Mouse (Mus musculus) limb, embryonic 12.5 days (tissue): ENCODE measurements at regions not wholly inside any gene's neighbourhood (a gene's known extent, or its start where the extent isn't known, plus 50 kb on each side); places are given as distances from the start of the nearest gene placed in this dataset.
A peak's percentile ranks its signal among the peaks of the same experiment; 100 is the strongest.

Experiments
- ATAC-seq: fragments of 200-750 bp; cut with Nextera tagmentation; 2 replicates; pipeline ENCODE4 v1.8.0; 2017; ENCODE audit warnings: low read depth, moderate TSS enrichment; ENCODE audit not compliant: insufficient number of reproducible peaks, insufficient read depth, low FRiP score, low TSS enrichment
- H3K27ac ChIP-seq: fragments of 300-500 bp; sonication (generic); 2 replicates; pipeline ENCODE4 v1.5.1; 2016; ENCODE audit warnings: mild to moderate bottlenecking, moderate library complexity
- H3K27me3 ChIP-seq: fragments of 300-500 bp; sonication (generic); 2 replicates; pipeline ENCODE4 v1.6.1; 2016; ENCODE audit warnings: mild to moderate bottlenecking, moderate library complexity
- H3K36me3 ChIP-seq: fragments of 300-500 bp; sonication (generic); 2 replicates; pipeline ENCODE4 v1.6.1; 2016; ENCODE audit warnings: mild to moderate bottlenecking, moderate library complexity
- H3K4me1 ChIP-seq: fragments of 300-500 bp; sonication (generic); replicated peaks from 2 replicates; pipeline ENCODE4 v1.6.1; 2016
- H3K4me2 ChIP-seq: fragments of 300-500 bp; sonication (generic); 2 replicates; pipeline ENCODE4 v1.6.1; 2016; ENCODE audit warnings: mild to moderate bottlenecking, moderate library complexity
- H3K4me3 ChIP-seq: fragments of 300-500 bp; sonication (generic); replicated peaks from 2 replicates; pipeline ENCODE4 v1.5.1; 2016; ENCODE audit warnings: mild to moderate bottlenecking
- H3K9ac ChIP-seq: fragments of 300-500 bp; sonication (generic); replicated peaks from 2 replicates; pipeline ENCODE4 v1.6.1; 2016; ENCODE audit warnings: mild to moderate bottlenecking, moderate library complexity
- H3K9me3 ChIP-seq: fragments of 300-500 bp; sonication (generic); 2 replicates; pipeline ENCODE4 v1.6.1; 2016; ENCODE audit warnings: mild to moderate bottlenecking, moderate library complexity
- WGBS: fragments of 180-500 bp; shearing (Covaris S2); methylation state at CpG from one replicate; pipeline ENCODE4 v1.1.7; 2016; 5-methylcytosine and 5-hydroxymethylcytosine counted together

DNA sequence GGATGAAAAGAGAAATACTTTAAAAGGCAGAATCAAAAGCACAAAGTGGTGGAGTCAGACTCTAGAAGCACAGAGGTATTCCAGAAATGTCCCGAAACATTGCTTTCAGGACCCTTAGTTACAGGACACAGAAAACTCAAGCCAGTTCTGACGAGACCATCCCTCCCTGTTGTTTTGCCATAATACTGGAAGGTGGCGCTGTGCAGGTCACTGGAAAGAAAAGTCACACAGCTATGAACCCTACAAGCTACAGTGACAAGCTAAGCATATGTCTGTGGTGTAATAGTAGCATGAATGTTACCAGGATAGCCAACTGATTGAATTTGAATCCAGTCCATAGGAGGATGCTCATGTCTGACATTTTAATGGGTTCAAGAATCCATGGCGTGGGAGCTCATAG lies 117.4 kb upstream of the Cxxc4 start:
- no peaks in the 10 kb centered on the region for H3K9me3 ChIP-seq
- H3K27me3 ChIP-seq = no peaks in the 10 kb centered on the region
- H3K4me2 ChIP-seq = no peak overlapping the region
- H3K36me3 ChIP-seq = no peaks in the 10 kb centered on the region
- H3K9ac ChIP-seq = no peak overlapping the region
- 62% methylated on average over 4 of the region's 4 CpGs for WGBS
- no peaks in the 10 kb centered on the region for H3K4me1 ChIP-seq
- H3K4me3 ChIP-seq = no peak overlapping the region
- H3K27ac ChIP-seq = no peak overlapping the region
- ATAC-seq = no peak

DNA sequence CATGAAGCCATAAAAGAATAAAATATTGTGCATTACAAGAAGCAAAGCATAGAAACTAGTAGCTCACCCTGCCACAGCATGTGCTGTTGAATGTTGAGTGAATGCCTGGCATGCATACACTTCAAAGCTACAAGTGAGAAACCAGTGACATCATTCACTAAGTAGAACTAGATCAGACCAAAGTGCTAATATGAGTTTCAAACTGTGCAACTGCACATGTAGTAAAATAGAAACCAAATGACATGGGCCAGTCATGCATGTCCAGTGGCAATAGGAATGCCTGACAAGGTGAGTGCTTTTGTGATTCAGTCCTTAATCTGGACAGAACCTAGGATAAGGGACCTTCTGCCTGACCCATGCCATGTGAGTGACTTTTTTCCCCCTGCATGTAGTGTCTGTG lies 111.3 kb upstream of the Cxxc4 start:
- no peak overlapping the region for H3K27ac ChIP-seq
- H3K9me3 ChIP-seq = no peaks in the 10 kb centered on the region
- no peak overlapping the region for H3K4me2 ChIP-seq
- ATAC-seq = no peak
- no peak overlapping the region for H3K4me3 ChIP-seq
- no peaks in the 10 kb centered on the region for H3K36me3 ChIP-seq
- no peak overlapping the region for H3K9ac ChIP-seq
- H3K27me3 ChIP-seq = no peaks in the 10 kb centered on the region
- H3K4me1 ChIP-seq = no peaks in the 10 kb centered on the region

DNA sequence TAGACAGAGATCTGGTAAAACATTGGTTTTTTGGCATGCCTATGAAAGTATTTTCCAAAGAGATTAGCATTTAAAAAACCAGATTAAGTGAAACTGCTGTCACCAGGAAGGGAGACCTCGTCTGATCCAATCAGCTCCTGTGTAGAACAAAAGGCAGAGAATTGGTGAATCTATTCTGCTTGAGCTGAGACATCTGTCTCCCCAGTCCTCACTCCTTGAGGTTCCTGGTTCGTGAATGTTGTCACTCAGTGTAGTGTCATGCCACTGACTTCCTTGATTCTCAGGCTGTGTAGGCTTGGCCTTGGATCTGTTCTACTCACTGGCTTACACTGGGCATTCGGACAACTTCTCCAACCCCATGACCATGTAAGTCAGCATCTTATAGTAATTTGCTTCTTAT lies 105.9 kb upstream of the Cxxc4 start:
- no peak overlapping the region for H3K4me3 ChIP-seq
- WGBS = 66% methylated on average over 3 of the region's 3 CpGs

DNA sequence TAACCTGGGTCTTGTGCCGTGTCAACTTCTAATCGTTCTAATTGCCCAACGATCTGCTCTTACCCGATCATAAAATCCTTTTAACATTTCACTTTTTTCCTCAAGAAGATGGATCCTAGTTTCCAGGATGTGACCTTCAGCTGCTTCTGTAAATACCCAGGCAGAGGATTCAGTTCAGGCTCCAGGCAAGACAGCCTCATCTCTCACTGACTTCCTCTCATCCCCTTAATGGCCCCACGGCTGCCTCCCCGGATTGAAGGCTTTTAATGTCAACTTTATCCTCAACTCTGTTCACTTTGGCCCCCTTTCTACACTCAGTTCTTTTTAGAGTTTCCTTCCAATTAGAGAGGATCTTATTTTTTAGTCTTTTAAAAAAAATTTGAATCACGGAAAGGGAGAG lies 91.0 kb upstream of the Cxxc4 start:
- H3K9ac ChIP-seq = no peak overlapping the region
- no peak overlapping the region for H3K4me3 ChIP-seq
- H3K4me2 ChIP-seq = peak overlapping the region; percentile 32; the same call in 1 of the 2 replicates
- peaks cover 16% of the 10 kb centered on the region for H3K4me1 ChIP-seq
- no peak for ATAC-seq
- 13% methylated on average over 7 of the region's 7 CpGs for WGBS
- H3K36me3 ChIP-seq = no peaks in the 10 kb centered on the region
- no peaks in the 10 kb centered on the region for H3K27me3 ChIP-seq
- no peak overlapping the region for H3K27ac ChIP-seq
- no peaks in the 10 kb centered on the region for H3K9me3 ChIP-seq

More for the DNA sequence above, 105.9 kb upstream of the Cxxc4 start:
- Histone ChIP-seq H3K27ac (no peak overlapping the region), H3K4me1 (no peaks in the 10 kb centered on the region), H3K36me3 (no peaks in the 10 kb centered on the region), H3K27me3 (no peaks in the 10 kb centered on the region), H3K9ac (no peak overlapping the region), H3K9me3 (no peaks in the 10 kb centered on the region), H3K4me2 (no peak overlapping the region)
- no peak for ATAC-seq

DNA sequence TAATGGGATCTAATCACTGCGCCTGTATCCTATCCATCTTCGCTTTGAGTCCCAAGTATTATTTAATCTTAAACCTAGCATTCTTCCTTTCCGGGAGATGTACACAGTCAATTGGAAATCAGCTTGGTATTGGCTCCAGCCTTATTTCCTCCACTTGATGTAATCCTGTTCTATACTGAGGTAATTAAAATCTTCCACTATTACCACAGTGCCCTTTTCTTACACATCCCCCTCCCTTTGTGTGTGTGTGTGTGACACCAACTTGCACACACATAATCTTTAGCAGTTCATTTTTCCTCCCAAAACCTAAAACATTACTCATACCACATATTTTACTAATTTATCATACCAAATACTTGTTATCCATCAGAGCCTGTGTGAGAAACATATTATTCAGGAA lies 90.3 kb upstream of the Cxxc4 start:
- 83% methylated on average over 3 of the region's 3 CpGs for WGBS
- Histone ChIP-seq H3K9ac (no peak overlapping the region), H3K4me2 (no peak overlapping the region), H3K4me1 (peaks cover 16% of the 10 kb centered on the region), H3K9me3 (no peaks in the 10 kb centered on the region), H3K27ac (no peak overlapping the region), H3K4me3 (no peak overlapping the region), H3K27me3 (no peaks in the 10 kb centered on the region), H3K36me3 (no peaks in the 10 kb centered on the region)
- no peak for ATAC-seq

DNA sequence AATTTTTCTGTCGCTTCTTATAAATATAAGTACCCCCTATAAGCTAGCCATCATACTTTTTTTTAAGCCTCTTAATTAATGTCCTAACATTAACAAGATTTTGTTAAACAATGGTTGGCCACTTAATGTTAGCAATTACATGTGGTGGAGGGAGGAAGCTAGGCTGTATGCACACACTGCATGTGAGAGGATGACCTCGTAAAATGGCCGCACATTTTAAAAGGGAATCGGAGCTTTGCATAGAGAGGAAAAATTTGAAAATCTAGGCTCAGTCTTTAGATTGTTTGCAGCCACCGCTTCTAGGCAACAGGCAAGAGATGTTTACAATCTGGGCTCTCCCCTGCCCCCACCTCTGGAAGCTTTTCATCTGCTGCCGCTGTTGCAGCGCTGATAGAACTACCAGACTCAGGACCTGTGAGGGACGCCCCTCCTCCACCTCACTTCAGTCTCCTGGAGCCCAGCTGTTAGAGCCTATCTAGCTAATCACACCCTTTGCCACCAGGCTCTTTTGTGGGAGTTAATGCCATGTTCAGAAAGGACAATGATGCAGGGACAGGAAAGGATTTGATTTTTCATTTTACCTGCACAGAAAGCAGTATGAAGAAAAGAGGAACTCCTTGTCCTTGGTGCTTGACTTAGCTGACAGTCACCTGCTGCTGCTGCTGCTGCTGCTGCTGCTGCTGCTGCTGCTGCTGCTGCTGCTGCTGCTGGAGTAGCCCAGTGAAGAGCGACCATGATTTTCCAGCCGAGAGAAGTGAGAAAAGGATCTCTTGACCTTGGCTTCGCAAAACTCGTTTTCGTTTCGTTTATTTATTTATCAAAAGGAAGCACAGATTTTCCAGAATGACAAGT lies 89.7 kb upstream of the Cxxc4 start:
- H3K4me2 ChIP-seq = peak overlapping the region; percentile 50
- 0 out of 2 replicates have a peak overlapping the region, but pooled peaks have one; percentile 18 for H3K27ac ChIP-seq
- no peaks in the 10 kb centered on the region for H3K36me3 ChIP-seq
- peaks cover 16% of the 10 kb centered on the region for H3K4me1 ChIP-seq
- WGBS = 10% methylated on average over 14 of the region's 14 CpGs
- H3K27me3 ChIP-seq = no peaks in the 10 kb centered on the region
- H3K9ac ChIP-seq = 0 out of 2 replicates have a peak overlapping the region, but pooled peaks have one; percentile 2
- ATAC-seq = peak; percentile 92
- H3K4me3 ChIP-seq = peak overlapping the region; percentile 25
- H3K9me3 ChIP-seq = no peaks in the 10 kb centered on the region

DNA sequence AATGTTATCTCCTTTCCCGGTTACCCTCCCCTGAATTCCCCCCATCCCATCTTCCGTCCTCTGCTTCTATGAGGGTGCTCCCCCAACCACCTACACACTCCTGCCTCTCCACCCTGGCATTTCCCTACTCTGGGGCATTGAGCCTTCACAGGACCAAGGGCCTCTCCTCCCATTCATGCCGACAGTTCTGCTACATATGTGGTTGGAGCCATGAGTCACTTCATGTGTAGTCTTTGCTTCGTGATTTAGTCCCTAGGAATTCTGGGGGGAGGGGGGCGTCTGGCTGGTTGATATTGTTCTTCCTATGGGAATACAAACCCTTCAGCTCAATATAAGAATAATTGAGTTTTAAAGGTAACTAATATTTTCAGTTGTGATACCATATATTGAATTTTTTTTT lies 74.0 kb upstream of the Cxxc4 start:
- Histone ChIP-seq H3K27ac (no peak overlapping the region), H3K4me1 (no peaks in the 10 kb centered on the region), H3K36me3 (no peaks in the 10 kb centered on the region), H3K4me3 (no peak overlapping the region), H3K9me3 (0 out of 2 replicates have a peak, but pooled peaks cover 2% of the 10 kb centered on the region), H3K27me3 (no peaks in the 10 kb centered on the region), H3K9ac (no peak overlapping the region), H3K4me2 (no peak overlapping the region)
- no peak for ATAC-seq
- WGBS = 86% methylated on average over 5 of the region's 5 CpGs

DNA sequence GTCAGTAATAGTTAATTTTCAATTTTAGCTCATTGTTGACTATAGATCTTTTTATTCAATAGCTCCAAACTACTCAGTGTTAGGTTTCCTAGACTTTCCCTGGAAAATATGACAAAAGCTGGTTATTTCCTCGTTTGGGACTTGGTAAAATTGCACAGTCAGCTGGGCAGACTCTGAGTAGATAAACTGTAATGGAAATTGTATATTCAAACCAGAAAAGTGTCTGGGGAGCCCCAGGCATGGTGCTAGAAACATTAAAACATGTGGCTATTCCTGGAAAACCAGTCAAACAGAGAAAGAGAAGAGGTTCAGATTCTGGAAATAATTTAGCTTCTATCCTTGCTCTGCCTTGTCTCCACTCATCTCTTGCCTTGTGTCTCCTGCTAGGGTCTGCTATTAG lies 66.4 kb upstream of the Cxxc4 start:
- Histone ChIP-seq H3K4me3 (no peak overlapping the region), H3K9ac (no peak overlapping the region), H3K36me3 (no peaks in the 10 kb centered on the region), H3K4me2 (no peak overlapping the region), H3K27me3 (no peaks in the 10 kb centered on the region), H3K27ac (no peak overlapping the region), H3K9me3 (0 out of 2 replicates have a peak, but pooled peaks cover 2% of the 10 kb centered on the region), H3K4me1 (no peaks in the 10 kb centered on the region)
- WGBS = 44% methylated on average over 1 of the region's 1 CpGs
- no peak for ATAC-seq

DNA sequence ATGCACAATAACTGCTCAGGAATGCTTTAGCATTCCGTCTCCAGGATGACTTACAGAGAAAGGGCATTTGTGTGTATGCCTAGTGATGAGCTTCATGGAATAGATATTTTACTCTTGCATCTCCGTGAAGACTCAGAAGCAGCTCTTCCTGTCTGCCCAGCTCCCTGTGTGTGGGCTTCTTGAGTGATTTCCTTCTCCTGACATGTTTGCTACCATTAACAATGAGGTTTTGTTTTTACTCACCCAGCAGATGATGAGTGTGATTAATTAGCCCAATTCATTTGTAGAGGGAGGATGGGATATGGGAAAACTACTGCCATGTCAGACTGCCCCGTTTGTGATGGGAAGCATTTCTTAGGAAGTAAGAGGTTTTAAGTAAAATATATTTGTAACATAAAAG lies 63.9 kb upstream of the Cxxc4 start:
- no peak overlapping the region for H3K4me3 ChIP-seq
- WGBS = 67% methylated on average over 3 of the region's 3 CpGs
- peaks cover 2% of the 10 kb centered on the region; the same call in 1 of the 2 replicates for H3K4me1 ChIP-seq
- no peaks in the 10 kb centered on the region for H3K9me3 ChIP-seq
- H3K27me3 ChIP-seq = no peaks in the 10 kb centered on the region
- H3K9ac ChIP-seq = no peak overlapping the region
- H3K4me2 ChIP-seq = no peak overlapping the region
- no peak overlapping the region for H3K27ac ChIP-seq
- no peak for ATAC-seq
- H3K36me3 ChIP-seq = no peaks in the 10 kb centered on the region

DNA sequence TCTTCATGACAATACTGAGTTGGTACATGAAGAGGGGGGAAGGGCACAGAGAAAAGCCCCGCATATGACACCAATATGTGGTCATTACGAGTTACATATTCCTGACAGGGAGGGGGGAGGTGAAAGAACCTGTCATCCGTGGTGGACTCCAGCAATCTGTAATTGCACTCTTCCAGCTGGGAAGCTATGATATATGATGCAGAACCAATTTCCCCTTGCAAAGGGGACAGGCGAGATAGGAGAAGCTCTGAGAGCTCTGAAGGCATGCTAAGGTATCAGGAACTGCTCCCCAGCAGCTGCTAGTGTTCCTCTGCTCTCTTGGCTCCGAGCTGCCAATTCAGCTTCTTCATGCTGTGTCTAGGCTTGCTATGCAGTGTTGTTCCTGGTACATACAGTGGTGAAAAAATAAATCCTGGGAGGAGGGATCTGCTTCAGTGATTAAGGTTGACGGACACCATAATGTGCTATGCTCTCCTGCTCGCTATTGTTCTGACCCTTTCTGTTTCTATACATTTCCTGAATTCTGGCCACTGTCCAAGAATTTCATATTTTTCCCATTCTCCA lies 57.7 kb upstream of the Cxxc4 start:
- no peak for ATAC-seq
- H3K36me3 ChIP-seq = no peaks in the 10 kb centered on the region
- no peak overlapping the region for H3K9ac ChIP-seq
- peaks cover 6% of the 10 kb centered on the region; the same call in 1 of the 2 replicates for H3K4me1 ChIP-seq
- no peak overlapping the region for H3K4me2 ChIP-seq
- WGBS = 69% methylated on average over 7 of the region's 7 CpGs
- H3K9me3 ChIP-seq = no peaks in the 10 kb centered on the region
- no peak overlapping the region for H3K27ac ChIP-seq
- no peaks in the 10 kb centered on the region for H3K27me3 ChIP-seq
- H3K4me3 ChIP-seq = no peak overlapping the region

DNA sequence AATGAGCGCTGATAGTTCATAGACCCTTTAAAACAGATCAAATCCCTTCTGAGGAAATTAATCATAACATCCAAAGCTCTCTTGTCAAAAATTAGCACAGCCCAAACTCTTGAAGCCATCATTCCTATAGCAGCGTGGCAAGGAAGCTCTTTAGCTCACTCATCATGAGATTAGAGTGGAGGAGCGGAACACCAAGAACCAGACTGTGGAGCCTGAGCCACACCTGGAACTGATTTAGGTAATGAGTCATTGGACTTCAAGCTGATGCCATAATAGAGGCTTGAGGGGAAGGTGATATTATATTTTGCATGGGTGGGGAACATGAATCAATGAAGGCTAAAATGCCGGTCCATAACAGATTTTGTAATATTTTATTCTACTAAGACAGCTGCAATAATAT lies 52.2 kb upstream of the Cxxc4 start:
- no peak for ATAC-seq
- 60% methylated on average over 4 of the region's 4 CpGs for WGBS

More for the DNA sequence above, 52.2 kb upstream of the Cxxc4 start:
- H3K4me3 ChIP-seq = no peak overlapping the region
- H3K4me1 ChIP-seq = 0 out of 2 replicates have a peak, but pooled peaks cover 10% of the 10 kb centered on the region
- no peak overlapping the region for H3K27ac ChIP-seq
- no peak overlapping the region for H3K9ac ChIP-seq
- no peaks in the 10 kb centered on the region for H3K27me3 ChIP-seq
- H3K4me2 ChIP-seq = no peak overlapping the region
- no peaks in the 10 kb centered on the region for H3K36me3 ChIP-seq
- H3K9me3 ChIP-seq = no peaks in the 10 kb centered on the region
